Comparison of ENCODE assay signal across 17 mouse cellular contexts in the genomic region with DNA sequence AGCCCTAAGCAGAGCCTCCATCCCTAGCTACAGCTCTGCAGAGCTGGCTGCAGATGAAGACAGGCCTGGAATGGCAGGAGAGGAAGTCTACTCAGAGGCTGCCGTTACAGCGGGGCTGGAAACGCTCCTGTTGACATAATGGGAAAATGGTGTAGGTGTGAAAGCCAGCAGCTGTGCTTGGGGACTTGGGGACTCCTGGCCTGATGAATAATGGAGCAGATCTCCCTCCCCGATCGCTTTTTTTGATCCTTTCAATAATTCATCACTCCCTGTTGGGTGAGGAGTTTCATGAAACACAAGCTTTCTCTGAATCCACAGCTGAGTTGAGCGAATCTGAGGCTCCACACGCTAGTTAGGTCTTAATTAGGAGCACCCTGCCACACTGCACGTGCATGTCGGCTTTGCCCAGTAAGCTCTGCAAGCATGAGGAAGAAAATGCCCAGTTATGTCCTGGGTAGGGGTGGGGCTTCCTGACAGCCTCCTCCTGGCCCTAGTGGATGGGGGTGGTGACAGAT. TPM values are rescaled to one million over a fixed set of nuclear protein-coding genes. Genes with fewer than 3 reads are reported as not detected.
DNase-seq lines count a peak whose midpoint lies in the region; ATAC-seq and TF ChIP-seq lines count a peak whose summit lies in the region.
"Had no signal": no experiment of that assay in that cellular context is flagged by ENCODE, and none has a peak within 500 bp of the region (broad histone marks: within the 10 kb centered on the region; RNA-seq: fewer than 3 reads in every experiment).

No protein-coding gene starts in this region.

- H3K36me3 ChIP-seq in forebrain, postnatal 0 days (ENCODE audit: insufficient read depth) = no peaks in the 10 kb centered on the region
- no peaks in the 10 kb centered on the region for H3K36me3 ChIP-seq in hindbrain, postnatal 0 days (ENCODE audit: insufficient read depth, low read length)
- H3K36me3 ChIP-seq: embryonic facial prominence, embryonic 10.5 days; limb, embryonic 13.5 days; stomach, embryonic 15.5 days had no signal

- H3K27ac ChIP-seq in layer of hippocampus, adult 2 months = peak overlapping the region; percentile 36; the same call in 1 of the 2 replicates
- peak overlapping the region; percentile 29; the same call in 1 of the 2 replicates for H3K27ac ChIP-seq in forebrain, postnatal 0 days (ENCODE audit: low read depth, low read length)
- H3K27ac ChIP-seq in hindbrain, postnatal 0 days = peak overlapping the region; percentile 38; the same call in 1 of the 2 replicates
- peak overlapping the region; percentile 31; the same call in 1 of the 2 replicates for H3K27ac ChIP-seq in olfactory bulb, adult 2 months (ENCODE audit: insufficient read depth, low read depth, low read length)
- H3K27ac ChIP-seq: embryonic facial prominence, embryonic 10.5 days; limb, embryonic 13.5 days; stomach, embryonic 15.5 days had no signal

- H3K4me1 ChIP-seq in forebrain, postnatal 0 days (ENCODE audit: insufficient read depth) = peaks cover 9% of the 10 kb centered on the region
- H3K4me1 ChIP-seq in hindbrain, postnatal 0 days (ENCODE audit: insufficient read depth, low read length) = 0 out of 2 replicates have a peak, but pooled peaks cover 4% of the 10 kb centered on the region
- H3K4me1 ChIP-seq in olfactory bulb, adult 2 months (ENCODE audit: control insufficient read depth, insufficient read depth, low read length) = peaks cover 24% of the 10 kb centered on the region
- H3K4me1 ChIP-seq: limb, embryonic 13.5 days; stomach, embryonic 15.5 days had no signal

- no peaks in the 10 kb centered on the region for H3K9me3 ChIP-seq in forebrain, postnatal 0 days (ENCODE audit: low read length)
- no peaks in the 10 kb centered on the region for H3K9me3 ChIP-seq in hindbrain, postnatal 0 days (ENCODE audit: low read length)
- H3K9me3 ChIP-seq: embryonic facial prominence, embryonic 10.5 days; limb, embryonic 13.5 days; stomach, embryonic 15.5 days had no signal

- ATAC-seq in forebrain, postnatal 0 days = peak; percentile 55
- no peak for ATAC-seq in hindbrain, postnatal 0 days
- ATAC-seq: liver, postnatal 0 days; Patski had no signal

- WGBS in forebrain, postnatal 0 days = 16% methylated on average over 9 of the region's 9 CpGs
- 28% methylated on average over 9 of the region's 9 CpGs for WGBS in hindbrain, postnatal 0 days
- WGBS in olfactory bulb, adult 2 months = 19% methylated on average over 9 of the region's 9 CpGs

- peak; percentile 29 to 32 for DNase-seq in layer of hippocampus, adult 2 months (ENCODE audit: low spot score in 2 of 2)
- no peak for DNase-seq in layer of hippocampus, postnatal 25 days (ENCODE audit: extremely low spot score in 1 of 2, low spot score in 1 of 2)
- DNase-seq in forebrain, postnatal 0 days = peak; percentile 70
- DNase-seq in hindbrain, postnatal 0 days (ENCODE audit: low spot score) = peak; percentile 23
- DNase-seq in kidney, adult 9 months = no peak
- no peak for DNase-seq in urinary bladder, adult 2 months (ENCODE audit: low spot score)
- DNase-seq: cerebellum, adult 9-10 months; heart, adult 18-20 months; kidney, adult 2 months; liver, postnatal 0 days; thymus, postnatal 14 days had no signal

- TF ChIP-seq CTCF in layer of hippocampus, adult 2 months (conservative IDR thresholded peaks at IDR 0.05) = no peak
- no peak for TF ChIP-seq CTCF in forebrain, postnatal 0 days (IDR thresholded peaks at IDR 0.05; ENCODE audit: low read depth)
- no peak for TF ChIP-seq CTCF in hindbrain, postnatal 0 days (IDR thresholded peaks at IDR 0.05; ENCODE audit: low read depth)
- no peak for TF ChIP-seq CTCF in olfactory bulb, adult 2 months (IDR thresholded peaks at IDR 0.05; ENCODE audit: insufficient read depth, low read depth, low read length)

- H3K27me3 ChIP-seq in forebrain, postnatal 0 days (ENCODE audit: insufficient read depth, low read length) = no peaks in the 10 kb centered on the region; the same call in 1 of the 2 replicates
- no peaks in the 10 kb centered on the region for H3K27me3 ChIP-seq in hindbrain, postnatal 0 days (ENCODE audit: insufficient read depth, low read length)

- H3K4me2 ChIP-seq in forebrain, postnatal 0 days (ENCODE audit: low read depth) = no peak overlapping the region
- no peak overlapping the region for H3K4me2 ChIP-seq in hindbrain, postnatal 0 days (ENCODE audit: low read depth, low read length)
- H3K4me2 ChIP-seq: limb, embryonic 13.5 days; stomach, embryonic 15.5 days had no signal

- TF ChIP-seq POLR2A in olfactory bulb, adult 2 months (IDR thresholded peaks at IDR 0.05; ENCODE audit: insufficient read depth, low read depth, low read length) = no peak

- no peak overlapping the region for H3K4me3 ChIP-seq in layer of hippocampus, adult 2 months
- no peak overlapping the region for H3K4me3 ChIP-seq in forebrain, postnatal 0 days (ENCODE audit: low read depth, low read length)
- H3K4me3 ChIP-seq in hindbrain, postnatal 0 days (ENCODE audit: low read length) = no peak overlapping the region
- H3K4me3 ChIP-seq in olfactory bulb, adult 2 months (ENCODE audit: insufficient read depth, low read depth, low read length) = no peak overlapping the region
- H3K4me3 ChIP-seq: embryonic facial prominence, embryonic 10.5 days; limb, embryonic 13.5 days; stomach, embryonic 15.5 days had no signal

- no peak overlapping the region for H3K9ac ChIP-seq in forebrain, postnatal 0 days
- no peak overlapping the region for H3K9ac ChIP-seq in hindbrain, postnatal 0 days (replicated peaks; ENCODE audit: low read length)
- H3K9ac ChIP-seq: limb, embryonic 13.5 days; liver, postnatal 0 days; stomach, embryonic 15.5 days had no signal

RNA-seq across cellular contexts. Expression of a gene that starts 2.9 kb away (rescaled TPM):
- total RNA-seq in layer of hippocampus, adult 2 months (2021) = 10 to 100 TPM; 15.9 to 16.1 TPM
- 10 to 100 TPM; 15.1 to 15.5 TPM for total RNA-seq in layer of hippocampus, postnatal 25 days (2021)
- total RNA-seq in forebrain, postnatal 0 days (2014; rRNA removed) = 10.3 and 14.4 TPM in 2 replicates
- 8.8 and 12.1 TPM in 2 replicates for polyA plus RNA-seq in forebrain, postnatal 0 days (2015; fragmentation: Nextera tagmentation; extraction: Ambion mirVana)
- total RNA-seq in hindbrain, postnatal 0 days (2014; rRNA removed) = 26.9 and 32.5 TPM in 2 replicates
- 21.4 and 22.0 TPM in 2 replicates for polyA plus RNA-seq in hindbrain, postnatal 0 days (2015; fragmentation: Nextera tagmentation; extraction: Ambion mirVana)
- 289 TPM in 1 of 2 replicates, not detected in the other for polyA plus RNA-seq in olfactory bulb, adult 2 months (2012; ENCODE audit: insufficient read depth, insufficient read length, low replicate concordance, missing spikeins)
- 0.09 and 0.10 TPM in 2 replicates for polyA plus RNA-seq in urinary bladder, adult 2 months (2012; rRNA removed)
- total RNA-seq: heart, adult 18-20 months; neutrophil, adult 5-6 weeks had no signal
- polyA plus RNA-seq: liver, postnatal 0 days; Patski had no signal

Comparison
In these comparisons a context has a peak if more than half of its experiments do, and no peak if none do; other contexts are left out.
1. DNase-seq: peak in layer of hippocampus, adult 2 months (2 of 2), forebrain, postnatal 0 days (single experiment) and hindbrain, postnatal 0 days (single experiment); none in layer of hippocampus, postnatal 25 days (0 of 2), kidney, adult 9 months (single experiment) and urinary bladder, adult 2 months (single experiment).
2. Peak in every context shown above with its lines, with median percentiles within 50 percentile points of each other: H3K27ac ChIP-seq.